Mouse (Mus musculus) embryonic fibroblast, embryonic 13.5 days (primary cell): Measurements from ENCODE around the gene Pigp.

Experiments used
- CTCF ChIP-seq: IDR thresholded peaks from 2 replicates; pipeline ENCODE4 v1.5.1; 2011; ENCODE audit warnings: mild to moderate bottlenecking, control low read depth, low read length, moderate library complexity, borderline replicate concordance; ENCODE audit not compliant: insufficient read depth
- POLR2A ChIP-seq: IDR thresholded peaks from 2 replicates; pipeline ENCODE4 v1.6.1; 2011; ENCODE audit warnings: low read depth, mild to moderate bottlenecking, control low read depth, low read length, moderate library complexity

GRCm38 (mm10) chr16:94396641-94397040 lies 25.0 kb upstream of the Pigp start:
- TF ChIP-seq POLR2A (no peak), CTCF (no peak)
